Comparison of ENCODE assay signal across 17 mouse cellular contexts in genomic region chrX:35930094-35930933, GRCm38 (mm10). TPM values are rescaled to one million over a fixed set of nuclear protein-coding genes. Genes with fewer than 3 reads are reported as not detected.
DNase-seq lines count a peak whose midpoint lies in the region; ATAC-seq and TF ChIP-seq lines count a peak whose summit lies in the region.
"Had no signal": no experiment of that assay in that cellular context is flagged by ENCODE, and none has a peak within 500 bp of the region (broad histone marks: within the 10 kb centered on the region; RNA-seq: fewer than 3 reads in every experiment).

No protein-coding gene starts in this region.

- no peak overlapping the region for H3K9ac ChIP-seq in heart, embryonic 12.5 days
- H3K9ac ChIP-seq: hindbrain, embryonic 15.5 days; liver, embryonic 14.5 days had no signal

- no peak overlapping the region for H3K4me3 ChIP-seq in heart, embryonic 12.5 days
- H3K4me3 ChIP-seq in embryonic fibroblast, embryonic 13.5 days (ENCODE audit: insufficient read depth, low read length) = no peak overlapping the region
- no peak overlapping the region for H3K4me3 ChIP-seq in myocyte
- H3K4me3 ChIP-seq in gastrocnemius, adult 2 months = no peak overlapping the region
- H3K4me3 ChIP-seq: hindbrain, embryonic 15.5 days; limb, embryonic 10.5 days had no signal

- H3K79me2 ChIP-seq in myocyte (ENCODE audit: control insufficient read depth, insufficient read depth) = peaks cover 5% of the 10 kb centered on the region

- no peaks in the 10 kb centered on the region for H3K9me3 ChIP-seq in heart, embryonic 12.5 days (replicated peaks)
- H3K9me3 ChIP-seq: hindbrain, embryonic 15.5 days; limb, embryonic 10.5 days had no signal

- TF ChIP-seq POLR2A in embryonic fibroblast, embryonic 13.5 days (IDR thresholded peaks at IDR 0.05; ENCODE audit: low read depth, low read length) = no peak
- no peak for TF ChIP-seq POLR2A in myocyte (IDR thresholded peaks at IDR 0.05; ENCODE audit: insufficient read length, low read depth)

- no peaks in the 10 kb centered on the region for H3K27me3 ChIP-seq in heart, embryonic 12.5 days (replicated peaks)
- H3K27me3 ChIP-seq in myocyte (ENCODE audit: control insufficient read depth, insufficient read depth, insufficient read length) = no peaks in the 10 kb centered on the region
- H3K27me3 ChIP-seq: hindbrain, embryonic 15.5 days had no signal

- 43% methylated on average over 9 of the region's 9 CpGs for WGBS in heart, embryonic 12.5 days

- no peak for TF ChIP-seq CTCF in embryonic fibroblast, embryonic 13.5 days (IDR thresholded peaks at IDR 0.05; ENCODE audit: borderline replicate concordance, insufficient read depth, low read length)
- no peak for TF ChIP-seq CTCF in gastrocnemius, adult 2 months (IDR thresholded peaks at IDR 0.05)

- no peak overlapping the region for H3K4me2 ChIP-seq in heart, embryonic 12.5 days
- peak overlapping the region; percentile 69 for H3K4me2 ChIP-seq in myocyte (ENCODE audit: low read depth)
- H3K4me2 ChIP-seq: hindbrain, embryonic 15.5 days had no signal

- no peaks in the 10 kb centered on the region for H3K36me3 ChIP-seq in heart, embryonic 12.5 days
- no peaks in the 10 kb centered on the region for H3K36me3 ChIP-seq in myocyte (ENCODE audit: control insufficient read depth, insufficient read depth)
- H3K36me3 ChIP-seq: hindbrain, embryonic 15.5 days; limb, embryonic 10.5 days had no signal

- H3ac ChIP-seq in myocyte (ENCODE audit: control insufficient read depth, insufficient read length) = no peak overlapping the region

- peaks cover 12% of the 10 kb centered on the region; the same call in 1 of the 2 replicates for H3K4me1 ChIP-seq in heart, embryonic 12.5 days (replicated peaks)
- H3K4me1 ChIP-seq in embryonic fibroblast, embryonic 13.5 days (ENCODE audit: control insufficient read depth, insufficient read depth, low read length) = no peaks in the 10 kb centered on the region
- H3K4me1 ChIP-seq: hindbrain, embryonic 15.5 days; limb, embryonic 10.5 days had no signal

- DNase-seq in heart, postnatal 25 days (ENCODE audit: low spot score) = no peak
- DNase-seq in B cell, adult 2 months = peak; percentile 33 to 42
- no peak for DNase-seq in right cerebral cortex, adult 2 months (ENCODE audit: low spot score in 2 of 2)
- no peak for DNase-seq in gastrocnemius, adult 2 months
- DNase-seq in cerebellum, postnatal 36 days = no peak
- DNase-seq: cerebellum, adult 2 months; embryo, embryonic 11 days; gastrocnemius, postnatal 36 days; kidney, postnatal 36 days; midbrain, embryonic 14.5 days had no signal

- no peak overlapping the region; the same call in 1 of the 2 replicates for H3K27ac ChIP-seq in heart, embryonic 12.5 days (ENCODE audit: poor library complexity, severe bottlenecking)
- H3K27ac ChIP-seq in embryonic fibroblast, embryonic 13.5 days (ENCODE audit: insufficient read depth, low read length) = peak overlapping the region; percentile 47; the same call in 1 of the 2 replicates
- no peak overlapping the region for H3K27ac ChIP-seq in gastrocnemius, adult 2 months
- H3K27ac ChIP-seq: hindbrain, embryonic 15.5 days; limb, embryonic 10.5 days; liver, embryonic 14.5 days had no signal

- intact Hi-C loops in heart, postnatal 25 days (cut with DNase I) = no loop called here
- intact Hi-C loops in gastrocnemius, adult 2 months (cut with DNase I) = no loop called here

- peak; percentile 55; the same call in 1 of the 2 replicates for ATAC-seq in heart, embryonic 12.5 days (ENCODE audit: insufficient number of reproducible peaks, low FRiP score)
- ATAC-seq: forebrain, embryonic 16.5 days had no signal

TF ChIP-seq in myocyte, 11 proteins besides CTCF, POLR2A, EP300 and RAD21:
- TF ChIP-seq USF1 (IDR thresholded peaks at IDR 0.05; ENCODE audit: low read depth) (no peak), MYOG (IDR thresholded peaks at IDR 0.05; ENCODE audit: control insufficient read depth in 1 of 3, insufficient read depth in 1 of 3, insufficient read length in 2 of 3, low read depth in 2 of 3) (no peak), MYOD1 (IDR thresholded peaks at IDR 0.05; ENCODE audit: control insufficient read depth in 1 of 3, insufficient read length in 2 of 3, low read depth in 2 of 3) (no peak), CEBPB (IDR thresholded peaks at IDR 0.05; ENCODE audit: insufficient read depth, poor library complexity, severe bottlenecking) (no peak), POLR2AphosphoS2 (IDR thresholded peaks at IDR 0.05; ENCODE audit: insufficient read length, low read depth) (no peak), SRF (IDR thresholded peaks at IDR 0.05; ENCODE audit: control insufficient read depth, insufficient read length, low read depth) (no peak), TCF3 (IDR thresholded peaks at IDR 0.05; ENCODE audit: insufficient read length, low read depth) (no peak), MAX (IDR thresholded peaks at IDR 0.05; ENCODE audit: low read depth) (no peak), REST (IDR thresholded peaks at IDR 0.05; ENCODE audit: insufficient read depth, insufficient read length) (no peak), TCF12 (IDR thresholded peaks at IDR 0.05; ENCODE audit: insufficient read depth, poor library complexity, severe bottlenecking) (no peak), E2F4 (IDR thresholded peaks at IDR 0.05; ENCODE audit: insufficient read depth) (no peak)

RNA-seq across cellular contexts. Expression of gene Dock11, which starts 41.7 kb away (rescaled TPM):
- 12.1 and 12.9 TPM in 2 replicates for polyA plus RNA-seq in heart, embryonic 12.5 days (2016; fragmentation: Nextera tagmentation; extraction: Ambion mirVana)
- 1 to 10 TPM; 4.4 to 4.7 TPM for total RNA-seq in heart, postnatal 25 days (2021)
- polyA plus RNA-seq in embryonic fibroblast, embryonic 13.5 days (2011; ENCODE audit: insufficient read length, low read depth, missing spikeins) = 19.2 and 21.0 TPM in 2 replicates
- polyA plus RNA-seq in myocyte (2012; fragmentation: generic; extraction: Trizol) = 6.2 TPM
- 1 to 10 TPM; 2.3 to 4.7 TPM for total RNA-seq in gastrocnemius, adult 2 months (2021)

Comparison
In these comparisons a context has a peak if more than half of its experiments do, and no peak if none do; other contexts are left out.
1. DNase-seq: peak in B cell, adult 2 months (2 of 2); none in heart, postnatal 25 days (single experiment), right cerebral cortex, adult 2 months (0 of 2), gastrocnemius, adult 2 months (single experiment) and cerebellum, postnatal 36 days (0 of 2).